Mouse (Mus musculus) cortical plate, adult 2 months (tissue): ENCODE data around the gene Myt1.

ENCODE experiments used
- CTCF ChIP-seq: fragments of 200-500 bp; IDR thresholded peaks from 2 replicates; pipeline ENCODE4 v1.5.1; 2011; ENCODE audit warnings: mild to moderate bottlenecking, control low read depth, low read length; ENCODE audit not compliant: insufficient read depth; ENCODE audit errors: extremely low read depth
- POLR2A ChIP-seq: fragments of 200-500 bp; IDR thresholded peaks from 2 replicates; pipeline ENCODE4 v1.6.1; 2011; ENCODE audit warnings: mild to moderate bottlenecking, low read length, control low read depth; ENCODE audit not compliant: insufficient read depth; ENCODE audit errors: extremely low read depth

DNA sequence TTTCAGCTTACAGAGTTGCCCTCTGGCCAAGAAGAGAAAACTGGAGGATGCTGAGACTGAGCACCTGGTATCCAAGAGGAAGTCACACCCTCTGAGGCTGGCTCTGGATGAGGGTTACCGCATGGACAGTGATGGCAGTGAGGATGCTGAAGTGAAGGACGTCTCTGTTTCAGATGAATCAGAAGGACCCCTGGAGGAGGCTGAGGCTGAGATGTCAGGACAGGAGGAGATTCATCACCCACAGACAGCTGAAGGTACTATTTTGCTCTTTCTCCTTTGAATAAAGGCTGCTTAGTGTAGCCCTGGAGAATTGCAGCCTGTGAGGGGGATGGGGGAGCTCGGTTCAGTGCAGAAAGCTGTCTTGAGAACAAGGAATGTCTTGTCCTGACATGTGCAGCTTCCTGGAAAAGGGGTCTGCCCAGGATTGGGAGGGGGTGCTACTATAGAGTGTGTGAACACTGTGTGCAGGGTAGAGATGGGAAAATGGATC, 32.6 kb downstream of the Myt1 start:
- TF ChIP-seq CTCF (no peak), POLR2A (no peak)
